Mouse (Mus musculus): ENCODE data around the gene Ociad2.
A peak's percentile ranks its signal among the peaks of the same experiment; 100 is the strongest.
"Not testable (repeated sequence)": the region's sequence is repeated elsewhere in the genome, so short reads cannot be mapped to it uniquely, and the experiment has no call there.

Ociad2 gene

DNA sequence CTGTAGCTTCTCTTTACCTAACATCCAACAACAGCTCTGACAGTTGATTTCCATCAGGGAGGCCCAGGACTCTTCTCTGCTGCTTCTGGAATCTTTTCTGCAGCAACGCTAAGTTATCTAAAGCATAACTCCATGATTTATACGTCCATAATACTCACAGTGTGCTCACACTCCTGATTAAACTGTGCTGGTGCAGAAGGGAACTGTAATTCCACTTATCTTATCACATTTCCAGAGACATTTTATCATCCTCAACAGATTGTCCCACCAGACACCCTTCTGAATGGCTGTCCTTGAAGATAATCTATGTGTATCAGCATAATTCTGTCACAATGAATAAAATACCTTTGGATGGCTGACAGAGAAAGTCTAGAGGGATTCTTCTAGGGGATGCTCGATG, 13.2 kb upstream of the Ociad2 start:
- DNase-seq (ENCODE audit: low spot score in 2 of 2): no peak

DNA sequence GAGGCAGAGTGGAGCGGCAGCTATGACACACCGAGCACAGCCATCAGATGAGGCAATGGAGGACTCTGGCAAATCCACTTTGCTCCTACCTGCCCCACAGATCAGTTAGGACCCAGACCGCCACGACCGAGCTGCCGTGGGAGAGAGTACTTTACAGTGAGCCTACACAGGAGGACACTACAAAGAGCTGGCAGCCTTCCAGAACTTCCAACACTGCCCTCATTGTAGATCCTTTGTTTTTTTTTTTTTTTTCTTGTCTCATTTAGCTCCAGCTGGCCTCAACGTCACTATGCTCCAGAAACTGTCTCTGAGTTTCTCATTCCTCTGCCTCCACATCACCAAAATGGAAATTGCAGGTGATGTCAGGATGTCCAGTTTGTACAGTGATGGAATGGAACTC, 12.7 kb upstream of the Ociad2 start:
- no peak for DNase-seq (ENCODE audit: low spot score in 2 of 2)

DNA sequence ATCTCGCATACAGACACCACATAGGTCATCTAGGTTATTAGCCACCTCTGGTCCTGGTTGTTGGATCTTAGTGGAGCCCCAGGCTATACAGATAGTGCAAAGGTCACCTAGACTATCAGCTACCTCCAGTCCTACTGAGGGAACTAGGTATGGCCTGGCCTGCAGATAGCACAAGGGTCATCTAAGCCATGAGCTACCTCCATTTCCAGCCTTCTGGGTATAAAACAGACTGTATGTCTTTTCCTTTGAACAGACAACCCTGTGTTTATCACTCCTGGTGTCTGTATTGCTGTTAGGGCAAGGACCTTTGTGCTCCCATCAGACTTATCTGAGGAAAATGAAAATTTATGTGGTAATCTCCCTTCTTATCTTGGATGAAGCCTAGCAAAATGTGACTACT, 11.0 kb upstream of the Ociad2 start:
- no peak for DNase-seq (ENCODE audit: low spot score in 2 of 2)

DNA sequence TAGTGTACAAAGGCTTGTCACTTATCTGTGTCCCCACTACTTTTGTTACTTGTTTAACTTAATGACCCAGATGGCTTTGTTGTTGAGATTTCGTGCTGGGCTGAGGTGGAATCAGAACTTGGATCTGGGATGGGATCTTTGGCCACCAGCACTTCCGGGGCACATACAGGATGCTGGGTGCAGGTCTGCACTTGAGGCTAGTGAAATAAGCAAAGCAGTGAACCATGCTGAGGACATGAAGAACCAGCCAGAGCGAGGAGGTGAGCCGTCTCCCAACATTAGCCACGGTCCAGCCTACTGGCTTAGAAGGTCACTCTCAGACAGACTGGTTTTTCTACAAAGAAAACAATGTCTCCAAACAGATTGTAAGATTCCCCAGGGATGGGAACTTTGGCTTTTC, 8.7 kb upstream of the Ociad2 start:
- no peak for DNase-seq (ENCODE audit: low spot score in 2 of 2)

DNA sequence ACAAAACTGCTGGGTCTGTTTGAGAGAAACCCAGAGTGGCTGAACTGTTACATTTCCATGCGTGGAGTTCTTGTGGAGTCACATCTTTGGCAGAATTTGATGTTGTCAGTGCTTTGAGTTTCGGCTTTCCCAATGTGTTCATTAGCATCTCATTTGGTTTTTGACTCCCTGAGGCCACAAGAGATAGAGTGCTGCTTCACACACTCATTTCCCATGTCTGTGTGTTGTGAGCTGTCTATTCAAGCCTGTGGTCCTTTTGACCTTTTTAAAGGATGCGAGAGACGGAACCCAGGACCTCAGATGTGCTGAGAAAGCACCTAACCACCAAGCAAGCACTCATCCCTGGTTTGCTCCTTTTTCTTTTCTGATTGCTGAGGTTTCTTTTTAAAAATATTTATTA, 4.4 kb upstream of the Ociad2 start:
- no peak for DNase-seq (ENCODE audit: low spot score in 2 of 2)

DNA sequence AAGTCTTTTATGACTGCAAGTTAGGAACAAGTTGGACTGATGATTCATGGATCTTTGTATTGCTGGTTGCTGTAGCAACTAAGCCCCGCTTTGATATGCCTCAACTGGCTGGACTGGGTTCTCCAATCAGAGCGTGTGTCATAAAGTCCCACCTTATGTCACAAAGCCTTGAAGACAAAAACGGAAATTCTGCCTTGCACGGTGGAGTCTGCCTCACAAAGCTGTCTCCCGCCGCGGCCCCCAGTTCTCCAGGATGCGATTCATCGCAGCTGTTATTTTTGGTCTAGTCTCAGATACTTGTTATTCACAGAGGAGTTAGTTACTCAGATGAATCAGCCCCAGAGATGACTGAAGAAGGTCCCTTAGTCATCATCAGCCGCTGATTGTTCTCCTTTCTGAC, 3.5 kb upstream of the Ociad2 start:
- no peak for DNase-seq (ENCODE audit: low spot score in 2 of 2)

DNA sequence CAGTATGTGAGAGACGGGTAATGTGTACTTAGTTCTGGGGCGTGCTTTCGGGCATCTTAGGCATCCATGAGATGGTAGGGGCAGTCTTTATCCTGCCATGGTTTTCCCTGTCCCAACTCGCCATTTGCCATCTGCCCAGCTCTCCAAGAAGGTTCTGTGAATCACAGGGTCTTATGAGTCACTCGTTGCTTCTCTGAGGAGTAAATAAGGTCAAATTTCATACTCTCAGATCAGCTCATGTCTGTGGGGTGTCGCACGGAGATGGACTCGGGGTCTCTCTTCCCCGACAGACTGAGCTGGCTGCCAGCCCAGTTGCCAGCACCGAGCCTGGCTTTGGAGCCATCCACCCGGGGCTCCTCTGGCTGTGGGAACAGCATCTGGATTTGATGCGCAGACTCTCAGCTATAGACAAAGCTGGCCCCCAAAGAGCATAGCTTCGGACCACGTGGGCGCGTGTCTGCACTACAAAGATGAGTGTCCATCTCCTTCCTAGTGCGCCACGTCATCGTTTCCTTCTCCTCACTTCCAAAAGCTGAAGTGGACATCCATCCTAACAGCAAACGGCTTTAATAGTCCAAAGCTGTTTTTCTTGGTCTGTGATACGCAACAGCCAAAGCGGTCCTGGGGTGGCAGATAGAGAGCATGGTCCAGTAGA, 2.0 kb upstream of the Ociad2 start:
- no peak for DNase-seq (ENCODE audit: low spot score in 2 of 2)

DNA sequence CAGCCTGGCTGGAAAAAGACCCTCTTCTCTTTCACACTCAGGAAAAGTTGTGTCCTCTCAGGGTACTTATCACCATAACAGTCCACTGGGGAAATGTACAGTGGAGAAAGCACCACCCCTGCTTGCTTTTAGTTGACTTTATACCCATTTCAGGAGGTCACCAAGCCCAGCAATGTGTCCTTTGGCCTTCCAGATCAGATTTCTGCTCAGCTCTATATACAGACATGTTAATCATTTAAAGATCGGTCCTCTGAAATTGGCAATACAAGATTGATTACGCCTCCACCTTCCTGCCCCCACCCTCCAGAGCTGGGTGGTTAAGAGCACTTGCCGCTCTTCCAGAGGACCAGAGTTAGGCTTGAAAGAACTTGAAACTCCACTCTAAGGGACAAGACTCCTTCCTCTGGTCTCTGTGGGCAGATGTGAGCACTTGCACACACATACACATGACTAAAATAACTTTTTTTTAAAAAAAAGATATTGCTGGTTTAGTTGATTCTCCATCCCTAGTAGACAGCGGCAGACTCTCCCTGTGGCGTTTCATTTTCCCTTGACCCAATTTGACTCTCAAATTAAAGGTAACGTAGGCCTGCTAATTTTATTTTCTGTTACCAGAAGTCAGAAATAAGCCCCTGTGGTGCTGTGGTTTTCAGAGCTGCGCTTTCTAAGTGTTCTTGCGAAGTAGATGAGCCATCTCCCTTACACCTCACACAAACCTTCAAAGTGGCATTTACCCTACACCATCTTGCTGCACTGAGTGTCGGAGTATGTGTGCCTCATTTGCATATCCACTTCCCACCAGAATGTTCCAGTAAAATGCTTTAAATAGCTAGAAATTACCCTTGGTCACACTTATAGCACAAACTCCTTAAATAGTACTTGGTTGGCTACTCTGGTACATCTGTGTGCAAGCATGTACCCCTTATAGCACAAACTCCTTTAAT, 777 bp downstream of the Ociad2 start:
- DNase-seq (ENCODE audit: low spot score in 2 of 2): no peak

DNA sequence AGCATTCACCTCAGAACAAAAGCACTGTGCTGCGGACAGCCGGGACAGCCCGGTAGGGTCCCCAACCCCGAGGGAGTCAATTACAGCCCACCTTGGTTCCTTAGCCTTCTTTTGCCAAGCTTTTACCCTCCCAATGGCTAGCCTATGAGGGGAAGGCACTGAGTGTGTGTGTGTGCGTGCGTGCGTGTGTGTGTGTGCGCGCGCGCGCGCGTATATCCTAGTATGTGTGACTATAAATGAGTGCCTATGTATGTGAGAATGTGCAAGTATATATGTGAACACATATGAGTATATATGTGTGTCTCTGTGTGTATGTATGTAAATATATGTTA, 2.0 kb downstream of the Ociad2 start:
- DNase-seq (ENCODE audit: low spot score in 2 of 2): no peak

DNA sequence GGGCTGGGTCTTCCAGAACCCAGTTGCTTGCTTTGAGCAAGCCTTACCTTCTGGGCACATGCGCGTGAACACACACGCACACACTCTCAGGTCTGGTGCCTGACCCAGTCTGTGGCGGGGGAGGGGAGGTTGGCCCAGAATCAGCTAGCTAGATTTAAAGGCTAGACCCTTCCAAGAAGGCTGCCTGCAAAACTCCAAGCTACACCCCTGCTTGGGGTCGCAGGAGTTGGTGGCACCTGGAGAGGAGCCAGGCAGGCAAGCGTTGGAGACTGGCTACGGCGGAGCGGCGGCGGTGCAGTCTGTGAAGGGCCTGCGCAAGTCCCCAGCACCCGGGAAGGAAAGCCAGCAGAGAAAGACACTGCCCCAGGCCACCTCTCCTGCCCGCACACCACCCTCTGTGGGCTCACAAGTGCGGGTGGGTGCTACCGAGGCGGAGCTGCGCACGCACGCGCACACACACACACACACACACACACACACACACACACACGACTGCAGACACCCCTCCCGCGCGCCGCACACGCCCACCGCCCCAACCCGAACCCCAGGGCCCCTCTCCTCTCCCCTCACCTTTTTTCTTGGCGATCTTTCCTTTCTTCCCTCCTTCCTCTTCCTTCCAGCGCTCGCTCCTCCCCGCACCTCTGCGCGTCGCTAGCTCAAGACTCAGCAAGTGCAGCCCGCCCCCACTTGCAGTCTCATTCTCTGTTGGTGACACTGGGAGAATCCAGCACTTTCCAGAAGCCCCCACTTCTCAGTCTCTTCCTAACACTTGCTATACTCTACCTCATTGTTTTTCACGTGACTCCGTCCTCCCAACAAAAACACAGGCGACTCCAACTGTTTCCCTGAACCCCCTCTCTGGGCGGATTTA, 2.6 kb downstream of the Ociad2 start:
- peak in 1 of 2 experiments; percentile 27 for DNase-seq (ENCODE audit: low spot score in 2 of 2)

DNA sequence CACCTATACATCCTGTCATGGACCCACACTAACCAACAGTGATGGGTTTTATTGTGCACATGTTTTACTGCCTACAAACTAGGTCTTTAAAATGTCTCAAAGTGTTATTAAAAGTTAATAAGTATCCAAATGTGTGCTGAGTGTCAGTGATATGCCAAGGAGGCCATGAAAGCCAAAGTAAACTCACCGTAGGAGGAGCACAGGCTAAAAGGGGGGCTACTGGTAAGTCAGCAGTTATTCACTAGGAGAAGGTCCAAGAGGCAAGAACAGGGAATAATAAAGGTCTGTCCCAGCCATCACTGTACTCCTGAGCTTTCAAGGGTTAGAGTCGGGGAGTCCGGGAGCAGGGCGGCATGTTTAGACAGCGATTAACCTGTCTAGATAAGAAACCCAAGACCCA, 4.4 kb downstream of the Ociad2 start:
- no peak for DNase-seq (ENCODE audit: low spot score in 2 of 2)

DNA sequence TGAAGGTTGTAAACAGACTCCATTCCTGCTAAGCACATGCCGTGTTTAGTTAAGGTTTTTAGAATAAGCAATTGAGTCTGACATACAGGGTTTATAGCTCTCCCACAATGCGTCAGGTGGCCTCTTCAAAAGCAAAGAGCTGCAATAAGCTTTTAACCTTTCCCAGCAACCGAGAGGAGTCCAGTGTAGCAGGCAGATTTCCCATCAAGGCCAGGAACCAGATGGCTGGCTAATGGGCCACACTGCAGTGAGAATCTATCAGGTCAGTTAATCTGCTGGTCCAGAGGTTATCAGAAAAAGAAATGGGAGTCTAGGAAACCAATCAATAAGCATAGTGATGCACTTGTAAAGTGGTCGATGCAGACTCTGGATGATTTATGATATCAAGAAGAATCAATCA, 9.8 kb downstream of the Ociad2 start:
- DNase-seq (ENCODE audit: low spot score in 2 of 2): no peak

DNA sequence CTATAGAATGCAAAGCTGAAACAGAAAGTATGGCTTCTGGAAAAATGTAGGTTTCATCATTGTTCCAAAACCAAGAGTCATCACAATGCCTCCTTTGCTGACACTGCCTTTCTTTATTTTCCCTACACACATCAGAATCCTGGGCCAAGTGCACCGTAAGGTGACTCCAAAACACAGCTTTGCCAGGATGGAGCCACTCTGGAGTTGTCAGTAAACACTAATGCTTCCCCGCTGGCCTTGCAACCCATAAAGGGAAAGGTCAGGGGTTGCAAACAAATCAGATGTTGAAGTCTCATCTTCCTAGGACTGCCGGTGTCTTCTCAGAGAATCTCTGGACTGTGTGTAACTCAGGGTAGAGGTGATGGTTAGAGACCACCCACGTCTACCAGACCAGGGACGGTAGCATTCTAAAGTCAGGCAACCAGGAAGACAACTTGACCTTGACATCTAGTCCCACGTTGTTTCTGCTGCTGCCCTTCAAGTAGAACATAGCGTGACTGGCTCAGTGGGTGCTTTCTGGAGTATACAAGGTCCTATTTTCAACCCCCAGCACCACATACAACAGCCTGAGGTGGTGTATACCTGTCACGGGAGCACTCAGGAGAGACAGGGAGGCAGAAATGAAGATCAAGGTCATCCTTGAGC, 16.2 kb downstream of the Ociad2 start:
- no peak for DNase-seq (ENCODE audit: low spot score in 2 of 2)

DNA sequence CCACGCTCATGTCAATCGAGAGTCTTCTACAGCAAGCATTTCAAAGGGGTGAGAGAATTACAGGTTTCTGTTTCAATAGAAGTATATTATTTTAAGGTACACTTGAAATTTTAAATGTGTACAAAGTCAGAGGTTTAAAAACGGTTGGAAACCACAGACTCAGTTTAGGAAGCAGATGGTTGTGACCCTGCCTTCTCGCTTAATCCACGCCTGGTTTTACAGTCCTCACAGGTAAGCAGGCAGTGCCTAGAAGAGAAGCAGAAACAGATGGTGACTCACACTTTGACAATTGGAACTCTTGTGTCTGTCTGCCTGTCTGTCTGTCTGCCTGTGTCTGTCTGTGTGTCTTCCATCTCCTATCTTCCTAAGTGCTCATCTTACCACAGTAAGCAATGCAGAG, 17.2 kb downstream of the Ociad2 start:
- DNase-seq (ENCODE audit: low spot score in 2 of 2): no peak

DNA sequence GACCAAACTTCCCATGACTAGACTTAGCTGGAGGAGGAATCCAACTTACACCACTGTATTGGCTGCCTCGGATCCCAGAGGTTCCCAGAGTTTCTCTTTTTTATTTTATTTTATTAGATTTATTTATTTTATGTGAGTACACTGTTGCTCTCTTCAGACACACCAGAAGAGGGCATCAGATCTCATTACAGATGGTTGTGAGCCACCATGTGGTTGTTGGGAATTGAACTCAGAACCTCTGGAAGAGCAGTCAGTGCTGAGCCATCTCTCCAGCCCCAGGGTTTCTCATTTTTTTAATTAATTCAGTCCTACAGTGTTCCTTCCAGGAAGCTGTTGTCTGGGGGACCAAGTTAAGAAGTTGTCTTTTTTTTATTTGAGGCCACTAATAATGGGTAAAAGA, 18.1 kb downstream of the Ociad2 start:
- DNase-seq (ENCODE audit: low spot score in 2 of 2): not testable (repeated sequence)

DNA sequence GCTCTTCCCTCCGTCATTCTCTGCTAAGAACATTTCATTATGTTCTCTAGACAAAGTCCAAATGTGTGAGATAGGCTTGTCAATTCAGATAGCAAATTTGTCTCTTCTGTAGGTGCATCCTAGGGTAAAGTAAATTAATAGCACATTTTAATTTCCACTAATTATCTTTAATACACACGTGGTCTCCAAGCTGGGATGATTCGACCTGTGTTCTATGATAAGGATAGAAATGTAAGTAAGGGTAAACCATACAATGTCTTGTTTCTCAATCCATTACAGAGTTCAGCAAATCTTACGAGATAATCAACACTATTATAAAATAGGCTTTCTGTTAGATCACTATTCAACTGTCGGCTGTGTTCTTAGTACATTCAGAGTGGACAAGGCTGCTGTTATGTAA, 21.5 kb downstream of the Ociad2 start:
- no peak for DNase-seq (ENCODE audit: low spot score in 2 of 2)

DNA sequence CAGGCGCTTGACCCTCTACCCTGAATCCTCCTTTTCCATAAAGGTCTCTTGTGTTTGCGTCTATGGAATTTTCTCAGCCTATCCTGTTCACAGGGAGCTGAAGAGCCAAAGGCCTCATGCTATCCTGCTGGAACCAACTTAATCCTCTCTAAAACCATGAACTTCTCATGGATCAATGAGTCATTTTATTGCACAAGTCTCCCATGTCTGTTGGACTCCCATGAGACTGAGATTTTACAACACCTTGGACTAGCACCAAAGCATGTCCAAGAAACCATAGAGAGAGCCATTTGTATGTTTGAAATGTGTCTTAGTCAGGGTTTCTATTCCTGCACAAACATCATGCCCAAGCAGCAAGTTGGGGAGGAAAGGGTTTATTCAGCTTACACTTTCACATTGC, 26.2 kb downstream of the Ociad2 start:
- no peak for DNase-seq (ENCODE audit: low spot score in 2 of 2)

DNA sequence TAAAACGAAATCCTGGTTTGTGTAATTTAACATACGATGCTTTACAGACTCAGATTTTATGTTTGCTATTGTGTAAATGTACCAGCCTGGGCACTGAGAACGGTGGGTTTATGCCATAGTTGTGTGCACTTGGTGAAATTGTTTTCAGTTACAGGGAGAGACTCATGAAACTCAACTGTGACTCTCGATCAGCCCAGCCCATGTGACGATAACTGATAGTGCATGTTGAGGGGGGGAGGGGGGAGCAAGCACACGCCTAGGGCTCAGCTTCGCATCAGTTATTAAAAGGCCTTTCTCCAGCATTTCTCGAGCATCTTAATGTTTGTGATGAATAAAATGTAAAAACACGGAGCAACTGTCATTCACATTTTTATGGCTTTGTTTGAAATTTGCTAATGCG, 27.2 kb downstream of the Ociad2 start:
- no peak for DNase-seq (ENCODE audit: low spot score in 2 of 2)

DNA sequence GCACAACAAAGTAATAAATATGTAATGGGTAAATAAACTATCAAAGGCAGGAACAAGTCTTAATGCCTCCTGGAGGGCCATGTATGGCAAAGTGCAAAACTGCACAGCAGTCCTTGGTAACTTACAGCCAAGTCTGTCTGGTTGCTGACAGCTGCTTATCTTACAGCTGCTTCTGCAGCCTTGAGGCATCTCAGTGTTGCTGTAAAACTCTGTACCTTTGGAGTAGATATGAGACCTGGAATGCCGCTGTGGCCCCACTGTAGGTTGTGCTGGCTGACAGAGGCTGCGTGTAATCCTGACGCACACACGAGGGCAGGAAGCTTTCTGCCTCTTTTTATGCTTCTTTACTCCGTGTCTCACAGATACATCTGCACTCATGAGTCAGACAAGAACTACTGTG, 29.4 kb downstream of the Ociad2 start:
- DNase-seq (ENCODE audit: low spot score in 2 of 2): peak; percentile 41 to 69

DNA sequence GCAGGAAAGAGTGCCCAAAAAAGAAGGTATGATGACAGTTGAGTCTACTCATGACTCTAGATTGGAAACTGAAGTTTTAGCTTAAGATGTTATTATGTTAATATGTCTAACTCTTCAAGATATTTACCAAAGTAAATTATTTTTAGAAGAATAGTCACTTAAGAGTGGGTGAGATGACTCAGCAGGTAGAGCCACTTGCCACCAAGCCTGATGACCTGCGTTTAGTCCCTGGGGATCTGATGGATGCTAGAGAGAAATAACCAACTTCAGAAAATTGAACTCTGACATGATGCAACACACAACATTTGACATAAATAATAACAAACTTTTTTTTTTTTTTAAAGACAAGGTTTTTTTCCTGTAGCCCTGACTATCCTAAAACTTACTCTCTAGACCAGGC, 30.4 kb downstream of the Ociad2 start:
- DNase-seq (ENCODE audit: low spot score in 2 of 2): no peak

DNA sequence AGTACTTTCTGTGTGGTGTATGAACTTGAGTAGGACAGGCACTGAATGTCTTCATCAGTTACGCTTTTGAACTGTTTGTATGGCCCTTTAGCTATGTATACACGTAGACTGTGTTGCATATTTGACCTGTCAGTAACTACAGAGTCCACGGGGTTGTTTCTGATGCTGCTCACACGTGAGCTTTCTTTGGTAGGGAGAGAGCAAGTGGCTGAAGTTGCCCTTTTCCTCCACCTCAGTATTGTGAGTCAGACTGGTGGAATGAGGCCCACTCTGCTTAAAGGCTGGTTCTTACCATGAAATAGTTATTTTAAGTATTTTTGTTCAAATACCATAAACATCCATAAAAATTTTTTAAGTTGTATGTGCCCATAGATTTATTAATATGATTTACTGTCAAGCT, 31.3 kb downstream of the Ociad2 start:
- DNase-seq (ENCODE audit: low spot score in 2 of 2): no peak

DNA sequence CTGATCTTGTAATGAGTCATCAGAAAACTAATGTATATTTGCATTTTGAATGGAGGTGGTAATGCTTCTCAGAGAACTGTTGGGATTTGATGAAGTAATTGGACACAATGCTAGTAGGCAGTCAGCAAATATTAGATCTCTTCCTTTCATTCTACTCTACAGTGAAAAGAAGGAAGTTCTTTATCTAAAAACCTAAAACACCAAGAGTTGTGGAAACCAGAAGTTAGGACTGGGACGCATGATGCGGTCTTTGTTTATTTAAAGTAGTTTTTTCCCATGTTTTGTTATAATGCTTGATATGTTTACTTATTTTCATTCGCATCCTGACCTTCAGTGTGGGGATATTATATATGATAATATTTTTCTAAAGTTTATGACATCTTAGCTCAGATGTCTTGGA, 33.5 kb downstream of the Ociad2 start:
- DNase-seq (ENCODE audit: low spot score in 2 of 2): no peak

All from spleen, postnatal 10 days (tissue).